Mouse (Mus musculus) intestine, postnatal 0 days (tissue): ENCODE data around the gene Hivep2. TPM values are rescaled to one million over a fixed set of nuclear protein-coding genes. Genes with fewer than 3 reads are reported as not detected.

Experiments
- ATAC-seq: fragments of 200-750 bp; cut with Nextera tagmentation; 2 replicates; pipeline ENCODE4 v1.8.0; 2017; ENCODE audit warnings: mild to moderate bottlenecking, moderate TSS enrichment, moderate library complexity
- H3K27ac ChIP-seq: fragments of 300-500 bp; sonication (generic); 2 replicates; pipeline ENCODE4 v1.5.1; 2014; ENCODE audit warnings: mild to moderate bottlenecking, low read depth, low read length, moderate library complexity
- H3K27me3 ChIP-seq: fragments of 300-500 bp; sonication (generic); replicated peaks from 2 replicates; pipeline ENCODE4 v1.6.1; 2014; ENCODE audit warnings: low read length, mixed read lengths; ENCODE audit not compliant: control insufficient read depth, insufficient read depth
- H3K36me3 ChIP-seq: fragments of 300-500 bp; sonication (generic); 2 replicates; pipeline ENCODE4 v1.6.1; 2014; ENCODE audit warnings: mild to moderate bottlenecking, moderate library complexity; ENCODE audit not compliant: control insufficient read depth, insufficient read depth
- H3K4me1 ChIP-seq: fragments of 300-500 bp; sonication (generic); replicated peaks from 2 replicates; pipeline ENCODE4 v1.6.1; 2014; ENCODE audit warnings: antibody characterized with exemption, low read length, mixed read lengths; ENCODE audit not compliant: control insufficient read depth, insufficient read depth
- H3K4me2 ChIP-seq: fragments of 300-500 bp; sonication (generic); replicated peaks from 2 replicates; pipeline ENCODE4 v1.6.1; 2014; ENCODE audit warnings: low read depth, mild to moderate bottlenecking, moderate library complexity
- H3K4me3 ChIP-seq: fragments of 300-500 bp; sonication (generic); 2 replicates; pipeline ENCODE4 v1.5.1; 2014; ENCODE audit warnings: low read depth, low read length
- H3K9ac ChIP-seq: fragments of 300-500 bp; sonication (generic); 2 replicates; pipeline ENCODE4 v1.6.1; 2014; ENCODE audit warnings: mild to moderate bottlenecking, low read depth, low read length
- H3K9me3 ChIP-seq: fragments of 300-500 bp; sonication (generic); 2 replicates; pipeline ENCODE4 v1.6.1; 2016; ENCODE audit warnings: mixed run types; ENCODE audit not compliant: control insufficient read depth
- CTCF ChIP-seq: sonication (generic); IDR thresholded peaks from 2 replicates; pipeline ENCODE4 v1.5.1; 2016; ENCODE audit warnings: low read depth, mild to moderate bottlenecking, control low read depth, antibody characterized with exemption, moderate library complexity
- WGBS: fragments of 180-500 bp; shearing (Covaris S2); extraction: QIAGEN DNeasy Blood & Tissue Kit; methylation state at CpG from one replicate; pipeline ENCODE4 v1.1.7; 2014; 5-methylcytosine and 5-hydroxymethylcytosine counted together
- polyA plus RNA-seq: library from polyadenylated mRNA; unstranded; fragments of >200 nt; fragmentation: Nextera tagmentation; extraction: Ambion mirVana; gene quantifications from 2 replicates; pipeline ENCODE4 v1.2.1, GENCODE M21; 2015

Gene Hivep2
- polyA plus RNA-seq, 1 experiment from 2014 or later = 3.5 TPM

DNA sequence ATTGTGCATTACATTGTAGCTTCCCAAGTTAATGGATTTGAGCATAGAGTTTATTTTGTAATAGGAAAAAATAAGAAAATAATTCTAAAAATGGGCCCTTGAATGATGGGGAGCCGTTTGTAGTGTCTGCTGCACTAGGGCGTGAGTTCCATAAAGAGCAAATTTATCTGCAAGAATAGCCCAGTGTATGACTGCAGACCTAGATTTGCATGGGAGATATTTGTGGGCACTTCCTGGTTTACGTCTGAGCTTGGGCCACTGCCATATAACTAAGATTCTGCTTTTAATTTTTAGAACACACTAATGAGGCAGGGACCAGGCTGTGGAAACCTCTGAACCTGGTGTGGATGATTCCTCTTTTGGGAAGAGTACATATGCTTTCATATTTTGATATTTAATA, 21.5 kb downstream of the Hivep2 start:
- 0 out of 2 replicates have a peak, but pooled peaks cover 4% of the 10 kb centered on the region for H3K36me3 ChIP-seq
- 24% methylated on average over 3 of the region's 3 CpGs for WGBS
- H3K9me3 ChIP-seq = no peaks in the 10 kb centered on the region
- H3K4me3 ChIP-seq = no peak overlapping the region
- H3K9ac ChIP-seq = no peak overlapping the region
- TF ChIP-seq CTCF = no peak
- no peak overlapping the region for H3K4me2 ChIP-seq
- 0 out of 2 replicates have a peak, but pooled peaks cover 4% of the 10 kb centered on the region for H3K4me1 ChIP-seq
- no peak for ATAC-seq
- H3K27ac ChIP-seq = no peak overlapping the region
- H3K27me3 ChIP-seq = no peaks in the 10 kb centered on the region

GRCm38 (mm10) chr10:13988280-13988679, 22.4 kb downstream of the Hivep2 start:
- no peaks in the 10 kb centered on the region for H3K9me3 ChIP-seq
- H3K4me2 ChIP-seq = no peak overlapping the region
- 0 out of 2 replicates have a peak, but pooled peaks cover 4% of the 10 kb centered on the region for H3K36me3 ChIP-seq
- no peaks in the 10 kb centered on the region for H3K27me3 ChIP-seq
- 0 out of 2 replicates have a peak, but pooled peaks cover 4% of the 10 kb centered on the region for H3K4me1 ChIP-seq
- WGBS = 67% methylated on average over 9 of the region's 9 CpGs
- H3K27ac ChIP-seq = no peak overlapping the region
- H3K9ac ChIP-seq = no peak overlapping the region
- H3K4me3 ChIP-seq = no peak overlapping the region
- TF ChIP-seq CTCF = no peak
- no peak for ATAC-seq

- Histone ChIP-seq H3K9me3 (no peaks in the 10 kb centered on the region), H3K27ac (no peak overlapping the region), H3K27me3 (no peaks in the 10 kb centered on the region), H3K4me2 (no peak overlapping the region), H3K4me1 (0 out of 2 replicates have a peak, but pooled peaks cover 4% of the 10 kb centered on the region), H3K36me3 (0 out of 2 replicates have a peak, but pooled peaks cover 4% of the 10 kb centered on the region), H3K9ac (no peak overlapping the region), H3K4me3 (no peak overlapping the region)
- WGBS = 86% methylated on average over 4 of the region's 4 CpGs
- ATAC-seq = no peak
- no peak for TF ChIP-seq CTCF
Measured at GRCm38 (mm10) chr10:13988757-13989156, 22.9 kb downstream of the Hivep2 start.

GRCm38 (mm10) chr10:13990842-13991241, 25.0 kb downstream of the Hivep2 start:
- Histone ChIP-seq H3K27me3 (no peaks in the 10 kb centered on the region), H3K9me3 (no peaks in the 10 kb centered on the region), H3K36me3 (0 out of 2 replicates have a peak, but pooled peaks cover 4% of the 10 kb centered on the region), H3K9ac (no peak overlapping the region), H3K27ac (no peak overlapping the region), H3K4me2 (no peak overlapping the region), H3K4me3 (no peak overlapping the region), H3K4me1 (no peaks in the 10 kb centered on the region)
- no peak for TF ChIP-seq CTCF
- 88% methylated on average over 2 of the region's 2 CpGs for WGBS
- no peak for ATAC-seq

DNA sequence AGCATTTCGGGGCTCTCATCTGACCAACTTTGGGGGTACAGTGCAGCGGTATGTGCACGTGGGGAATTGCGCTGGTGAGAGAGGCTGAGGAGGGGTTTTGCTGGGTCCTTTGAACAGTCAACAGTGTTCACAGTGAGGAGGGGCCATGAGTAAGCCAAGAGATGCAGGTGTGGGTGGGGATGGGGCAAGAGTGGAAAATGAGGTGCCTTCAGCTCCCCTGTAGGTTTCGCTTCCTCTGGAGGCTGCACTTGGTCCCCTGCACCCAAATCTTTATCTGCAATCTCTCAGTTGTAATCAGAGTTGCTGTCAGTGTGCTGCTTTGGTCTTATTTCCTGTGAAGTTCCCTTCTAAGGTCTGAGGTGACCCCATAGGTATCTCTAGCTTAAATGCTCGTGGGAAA, 27.5 kb downstream of the Hivep2 start:
- TF ChIP-seq CTCF = no peak
- Histone ChIP-seq H3K4me2 (no peak overlapping the region), H3K4me1 (no peaks in the 10 kb centered on the region), H3K36me3 (0 out of 2 replicates have a peak, but pooled peaks cover 4% of the 10 kb centered on the region), H3K4me3 (no peak overlapping the region), H3K27ac (no peak overlapping the region), H3K9ac (no peak overlapping the region), H3K27me3 (no peaks in the 10 kb centered on the region), H3K9me3 (no peaks in the 10 kb centered on the region)
- ATAC-seq = no peak
- WGBS = 90% methylated on average over 6 of the region's 6 CpGs

GRCm38 (mm10) chr10:13997336-13997735, 31.5 kb downstream of the Hivep2 start:
- TF ChIP-seq CTCF = no peak
- Histone ChIP-seq H3K4me3 (no peak overlapping the region), H3K4me1 (no peaks in the 10 kb centered on the region), H3K36me3 (no peaks in the 10 kb centered on the region), H3K27me3 (no peaks in the 10 kb centered on the region), H3K4me2 (no peak overlapping the region), H3K9ac (no peak overlapping the region), H3K27ac (no peak overlapping the region), H3K9me3 (no peaks in the 10 kb centered on the region)
- no peak for ATAC-seq
- WGBS = 83% methylated on average over 4 of the region's 4 CpGs
